Mouse (Mus musculus) lung, adult 2 months (tissue): ENCODE results near the gene Rbms3. TPM values are rescaled to one million over a fixed set of nuclear protein-coding genes. Genes with fewer than 3 reads are reported as not detected.

ENCODE experiments used
- DNase-seq: peaks from one replicate; pipeline ENCODE4 v3.0.0; 2022
- H3K4me1 ChIP-seq: fragments of 200-500 bp; 2 replicates; pipeline ENCODE4 v1.6.1; 2011; ENCODE audit warnings: low read length; ENCODE audit not compliant: control insufficient read depth, insufficient read depth
- H3K4me3 ChIP-seq: fragments of 200-500 bp; replicated peaks from 2 replicates; pipeline ENCODE3; 2011; ENCODE audit warnings: low read depth, mild to moderate bottlenecking, control low read depth, low read length; ENCODE audit errors: extremely low read depth
- CTCF ChIP-seq: fragments of 200-500 bp; IDR thresholded peaks from 2 replicates; pipeline ENCODE4 v1.5.1; 2011; ENCODE audit warnings: mild to moderate bottlenecking, low read length, control low read depth; ENCODE audit not compliant: insufficient read depth
- POLR2A ChIP-seq: fragments of 200-500 bp; IDR thresholded peaks from 2 replicates; pipeline ENCODE4 v1.6.1; 2011; ENCODE audit warnings: low read depth, mild to moderate bottlenecking, control low read depth, low read length, borderline replicate concordance; ENCODE audit errors: extremely low read depth
- WGBS: fragments of 180-500 bp; shearing (Covaris S2); methylation state at CpG from one replicate; pipeline ENCODE4 v1.1.7; 2018; 5-methylcytosine and 5-hydroxymethylcytosine counted together
- polyA plus RNA-seq: library from polyadenylated mRNA; depleted of rRNA; stranded (reverse); fragments of >200 nt; gene quantifications from 2 replicates; pipeline ENCODE4 v1.2.3, GENCODE M21; 2012

Gene Rbms3
- polyA plus RNA-seq, 1 experiment, result 35.8 TPM

- Histone ChIP-seq H3K4me3 (no peak overlapping the region), H3K4me1 (no peaks in the 10 kb centered on the region)
- DNase-seq, result no peak
- 99% methylated on average over 2 of the region's 2 CpGs for WGBS
- no peak for TF ChIP-seq CTCF
- no peak for TF ChIP-seq POLR2A
Observed at GRCm38 (mm10) chr9:117084471-117084870, 545.2 kb downstream of the Rbms3 start.

DNA sequence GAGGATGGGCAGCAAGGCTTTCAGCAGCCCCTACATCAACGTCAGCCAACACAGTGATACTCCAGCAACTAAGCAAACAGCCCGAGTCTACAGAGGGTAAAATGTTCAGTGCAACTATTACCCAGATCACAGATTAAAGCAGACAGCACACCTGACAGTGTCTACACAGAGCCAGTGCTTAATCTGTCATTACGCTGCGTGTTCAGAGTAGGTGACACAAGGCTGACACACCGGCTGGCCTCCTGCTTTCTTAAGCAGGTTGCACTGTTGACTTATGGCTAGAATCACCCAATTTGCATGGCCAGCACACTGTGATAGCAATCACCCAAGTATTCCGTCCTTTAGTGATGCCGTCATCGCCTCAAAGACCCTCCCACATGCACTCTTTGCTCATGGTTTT lies 550.2 kb downstream of the Rbms3 start:
- DNase-seq, result no peak
- WGBS, result 73% methylated on average over 8 of the region's 8 CpGs
- Histone ChIP-seq H3K4me3 (no peak overlapping the region), H3K4me1 (peaks cover 4% of the 10 kb centered on the region)
- TF ChIP-seq CTCF, result no peak
- TF ChIP-seq POLR2A, result no peak

GRCm38 (mm10) chr9:117077548-117077947 lies 552.2 kb downstream of the Rbms3 start:
- whole genome bisulfite sequencing, result 51% methylated on average over 7 of the region's 7 CpGs
- Histone ChIP-seq H3K4me1 (peaks cover 6% of the 10 kb centered on the region), H3K4me3 (no peak overlapping the region)
- TF ChIP-seq POLR2A (no peak), CTCF (no peak)
- DNase-seq, result no peak

DNA sequence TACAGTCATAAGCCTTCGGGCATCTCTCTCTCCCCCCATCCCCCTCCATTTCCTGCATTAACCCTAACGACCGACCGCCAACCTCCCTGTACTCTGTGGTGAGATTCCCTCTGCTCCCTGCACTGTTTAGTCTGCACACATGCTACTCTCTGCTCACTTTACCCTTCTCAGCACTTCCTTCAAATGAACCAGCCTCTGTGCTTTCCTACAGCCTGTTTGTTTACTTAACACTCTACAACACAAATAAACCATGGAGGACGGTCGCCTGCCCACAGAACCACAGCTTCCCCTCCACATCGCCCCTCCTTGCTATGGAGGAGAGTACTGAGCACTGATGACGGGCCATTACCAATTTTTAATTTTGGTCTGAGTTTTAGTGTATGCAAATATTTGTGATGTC lies 552.9 kb downstream of the Rbms3 start:
- 32% methylated on average over 8 of the region's 8 CpGs for WGBS
- H3K4me1 ChIP-seq, result peaks cover 9% of the 10 kb centered on the region
- H3K4me3 ChIP-seq, result no peak overlapping the region
- TF ChIP-seq POLR2A (no peak), CTCF (no peak)
- DNase-seq, result no peak

GRCm38 (mm10) chr9:117072433-117073099 lies 557.1 kb downstream of the Rbms3 start:
- Histone ChIP-seq H3K4me3 (no peak overlapping the region), H3K4me1 (peaks cover 9% of the 10 kb centered on the region)
- WGBS, result 39% methylated on average over 2 of the region's 2 CpGs
- TF ChIP-seq POLR2A (no peak), CTCF (no peak)
- no peak for DNase-seq

- Histone ChIP-seq H3K4me3 (no peak overlapping the region), H3K4me1 (peaks cover 5% of the 10 kb centered on the region)
- WGBS, result 46% methylated on average over 2 of the region's 2 CpGs
- TF ChIP-seq CTCF (no peak), POLR2A (no peak)
- no peak for DNase-seq
Observed at GRCm38 (mm10) chr9:117070616-117071015, 559.1 kb downstream of the Rbms3 start.

GRCm38 (mm10) chr9:117069232-117069631 lies 560.5 kb downstream of the Rbms3 start:
- WGBS, result 69% methylated on average over 1 of the region's 1 CpGs
- peak; percentile 52 for DNase-seq

GRCm38 (mm10) chr9:117067703-117068419 lies 561.9 kb downstream of the Rbms3 start:
- 79% methylated on average over 11 of the region's 11 CpGs for WGBS
- no peak overlapping the region for H3K4me3 ChIP-seq
- TF ChIP-seq CTCF (no peak), POLR2A (no peak)
- DNase-seq, result no peak
- H3K4me1 ChIP-seq, result peaks cover 5% of the 10 kb centered on the region

More at GRCm38 (mm10) chr9:117069232-117069631, 560.5 kb downstream of the Rbms3 start:
- no peak for TF ChIP-seq CTCF
- TF ChIP-seq POLR2A, result no peak
- Histone ChIP-seq H3K4me3 (no peak overlapping the region), H3K4me1 (peaks cover 5% of the 10 kb centered on the region)

DNA sequence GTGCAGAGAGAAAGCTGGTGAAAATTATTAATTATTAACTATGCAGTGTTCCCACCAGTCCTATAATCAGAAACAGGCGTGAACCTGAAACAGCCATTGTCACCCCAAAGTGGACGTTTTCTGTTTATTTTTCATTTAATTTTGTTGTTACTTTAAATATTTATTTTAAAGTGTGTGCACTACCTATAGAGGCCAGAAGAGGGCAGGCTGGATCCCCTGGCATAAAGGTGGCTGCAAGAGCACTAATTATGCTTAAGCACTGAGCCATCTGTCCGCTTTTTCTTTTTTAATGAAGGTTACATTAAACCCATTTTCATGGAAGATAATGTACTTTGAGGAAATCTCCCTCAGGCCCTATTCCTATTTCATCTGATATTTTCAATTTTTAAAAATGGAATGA lies 563.2 kb downstream of the Rbms3 start:
- no peaks in the 10 kb centered on the region; the same call in 1 of the 2 replicates for H3K4me1 ChIP-seq
- no peak for DNase-seq
- 77% methylated on average over 3 of the region's 3 CpGs for WGBS
- no peak overlapping the region for H3K4me3 ChIP-seq
- TF ChIP-seq POLR2A (no peak), CTCF (no peak)

DNA sequence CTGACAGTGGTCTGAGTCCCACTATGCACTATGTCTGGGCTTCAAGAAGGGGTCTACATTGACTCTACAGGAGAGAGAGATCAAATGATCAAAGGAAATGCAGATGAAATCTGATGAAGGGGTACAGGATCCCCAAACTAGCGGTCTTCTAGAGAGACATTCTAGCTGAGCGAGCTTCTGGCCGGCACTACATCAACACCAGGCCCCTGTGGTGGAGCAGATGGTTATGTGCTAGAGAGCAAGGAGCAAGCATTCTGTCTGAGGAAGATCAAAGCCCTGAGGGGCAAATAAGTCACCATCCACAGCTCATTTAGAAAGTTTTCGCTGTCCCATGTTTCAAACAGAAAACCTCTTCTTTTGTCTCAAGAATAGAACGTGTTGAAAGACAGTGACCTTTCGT lies 564.1 kb downstream of the Rbms3 start:
- 90% methylated on average over 6 of the region's 6 CpGs for WGBS
- DNase-seq, result no peak
- TF ChIP-seq POLR2A (no peak), CTCF (no peak)
- no peaks in the 10 kb centered on the region; the same call in 1 of the 2 replicates for H3K4me1 ChIP-seq
- no peak overlapping the region for H3K4me3 ChIP-seq
